17 mouse cellular contexts compared by ENCODE assay signal in genomic region chr13:101920384-101920783, GRCm38 (mm10).
"Had no signal": no experiment of that assay in that cellular context is flagged by ENCODE, and none has a peak within 500 bp of the region (broad histone marks: within the 10 kb centered on the region; RNA-seq: fewer than 3 reads in every experiment).

No protein-coding gene starts in this region.

- H3K9me3 ChIP-seq: lung, embryonic 15.5 days; megakaryocyte, embryonic 14.5 days; midbrain, embryonic 12.5 days; neural tube, embryonic 12.5 days; stomach, embryonic 15.5 days had no signal

- H3K36me3 ChIP-seq: lung, embryonic 15.5 days; midbrain, embryonic 12.5 days; neural tube, embryonic 12.5 days; stomach, embryonic 15.5 days had no signal

- H3K27ac ChIP-seq: lung, embryonic 15.5 days; macrophage; midbrain, embryonic 12.5 days; neural tube, embryonic 12.5 days; stomach, postnatal 0 days had no signal

- DNase-seq: liver, postnatal 0 days; lung, adult 2 months; lung, postnatal 14 days; lung, postnatal 36 days; midbrain, embryonic 14.5 days; right cerebral cortex, postnatal 14 days; thymus, adult 2 months; thymus, postnatal 25 days; thymus, postnatal 4 days had no signal

- ATAC-seq: liver, postnatal 0 days; lung, postnatal 0 days had no signal

- H3K4me2 ChIP-seq: lung, embryonic 15.5 days; midbrain, embryonic 12.5 days; neural tube, embryonic 12.5 days; stomach, embryonic 15.5 days had no signal

- H3K27me3 ChIP-seq: lung, embryonic 15.5 days; megakaryocyte, embryonic 14.5 days; neural tube, embryonic 12.5 days; stomach, embryonic 15.5 days had no signal

- H3K4me3 ChIP-seq: lung, embryonic 15.5 days; megakaryocyte, embryonic 14.5 days; midbrain, embryonic 12.5 days; neural tube, embryonic 12.5 days; stomach, embryonic 15.5 days had no signal

- H3K9ac ChIP-seq: liver, postnatal 0 days; lung, embryonic 15.5 days; midbrain, embryonic 12.5 days; neural tube, embryonic 12.5 days; stomach, embryonic 15.5 days had no signal

- H3K4me1 ChIP-seq: midbrain, embryonic 12.5 days; neural tube, embryonic 12.5 days; stomach, embryonic 15.5 days had no signal
